Mouse (Mus musculus) myocyte (in vitro differentiated cells): ENCODE measurements around the gene Exoc8.

Experiments
- MAX ChIP-seq: IDR thresholded peaks from one replicate; pipeline ENCODE4 v1.6.1; 2011; ENCODE audit warnings: low read depth, mild to moderate bottlenecking, control low read depth
- MYOD1 ChIP-seq, 3 experiments: IDR thresholded peaks; one replicate each; pipeline ENCODE4 v1.6.1; 2011; ENCODE audit warnings: control low read depth in 2 of 3, low read depth in 2 of 3, mild to moderate bottlenecking in 2 of 3, moderate library complexity in 1 of 3; ENCODE audit not compliant: insufficient read length in 2 of 3, control insufficient read depth in 1 of 3
- POLR2A ChIP-seq: IDR thresholded peaks from one replicate; pipeline ENCODE4 v1.6.1; 2011; ENCODE audit warnings: low read depth, mild to moderate bottlenecking, control low read depth, moderate library complexity; ENCODE audit not compliant: insufficient read length
- REST ChIP-seq: IDR thresholded peaks from one replicate; pipeline ENCODE4 v1.6.1; 2011; ENCODE audit warnings: mild to moderate bottlenecking, control low read depth, moderate library complexity; ENCODE audit not compliant: insufficient read depth, insufficient read length
- TCF12 ChIP-seq: IDR thresholded peaks from one replicate; pipeline ENCODE4 v1.6.1; 2011; ENCODE audit warnings: mild to moderate bottlenecking, control low read depth; ENCODE audit not compliant: poor library complexity, insufficient read depth, severe bottlenecking
- USF1 ChIP-seq: IDR thresholded peaks from one replicate; pipeline ENCODE4 v1.6.1; 2011; ENCODE audit warnings: low read depth, mild to moderate bottlenecking, control low read depth, moderate library complexity

DNA sequence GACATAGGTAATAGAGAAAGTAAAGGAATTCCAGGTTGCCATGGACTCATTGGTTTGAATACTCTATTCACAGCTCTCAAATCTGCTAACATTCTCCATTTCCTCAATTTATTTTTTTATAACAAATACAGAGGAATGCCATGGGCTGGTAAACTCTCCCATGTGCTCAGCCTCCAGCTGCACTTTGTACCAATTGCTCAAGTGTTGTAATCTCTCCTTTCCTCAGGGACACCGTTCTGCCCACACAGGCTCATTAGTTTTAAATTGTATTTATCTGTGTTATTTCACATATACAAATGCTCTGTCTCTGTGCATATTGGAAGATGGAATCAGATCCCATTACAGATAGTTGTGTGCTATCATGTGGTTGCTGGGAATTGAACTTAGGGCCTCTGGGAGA lies 44.0 kb downstream of the Exoc8 start:
- no peak for TF ChIP-seq MYOD1 (IDR thresholded peaks at IDR 0.05; ENCODE audit: control insufficient read depth in 1 of 3, insufficient read length in 2 of 3, low read depth in 2 of 3)
- TF ChIP-seq POLR2A: no peak
- no peak for TF ChIP-seq TCF12
- no peak for TF ChIP-seq MAX
- no peak for TF ChIP-seq USF1
- TF ChIP-seq REST: no peak
